Mouse (Mus musculus) stomach, embryonic 14.5 days (tissue): ENCODE measurements around the gene Clip4. TPM values are rescaled to one million over a fixed set of nuclear protein-coding genes. Genes with fewer than 3 reads are reported as not detected.

Experiments
- ATAC-seq: fragments of 200-750 bp; cut with Nextera tagmentation; 2 replicates; pipeline ENCODE4 v1.8.0; 2017; ENCODE audit warnings: low read depth, moderate TSS enrichment; ENCODE audit not compliant: insufficient number of reproducible peaks, insufficient read depth, low FRiP score
- H3K27ac ChIP-seq: fragments of 300-500 bp; sonication (generic); 2 replicates; pipeline ENCODE4 v1.5.1; 2014; ENCODE audit warnings: mild to moderate bottlenecking, low read length, moderate library complexity, mixed read lengths
- H3K27me3 ChIP-seq: fragments of 300-500 bp; sonication (generic); 2 replicates; pipeline ENCODE4 v1.6.1; 2014; ENCODE audit warnings: low read length, control low read depth, mixed read lengths; ENCODE audit not compliant: control insufficient read depth, insufficient read depth
- H3K36me3 ChIP-seq: fragments of 300-500 bp; sonication (generic); 2 replicates; pipeline ENCODE4 v1.6.1; 2014; ENCODE audit warnings: mild to moderate bottlenecking, control low read depth, low read length, moderate library complexity, mixed read lengths; ENCODE audit not compliant: control insufficient read depth, insufficient read depth
- H3K4me1 ChIP-seq: fragments of 300-500 bp; sonication (generic); 2 replicates; pipeline ENCODE4 v1.6.1; 2014; ENCODE audit warnings: low read length, control low read depth, mixed read lengths; ENCODE audit not compliant: control insufficient read depth, insufficient read depth
- H3K4me2 ChIP-seq: fragments of 300-500 bp; sonication (generic); replicated peaks from 2 replicates; pipeline ENCODE4 v1.6.1; 2014; ENCODE audit warnings: low read depth, low read length, control low read depth
- H3K4me3 ChIP-seq: fragments of 300-500 bp; sonication (generic); 2 replicates; pipeline ENCODE4 v1.5.1; 2014; ENCODE audit warnings: low read depth, low read length, control low read depth
- H3K9ac ChIP-seq: fragments of 300-500 bp; sonication (generic); replicated peaks from 2 replicates; pipeline ENCODE4 v1.6.1; 2014; ENCODE audit warnings: low read depth, mild to moderate bottlenecking, control low read depth, low read length, moderate library complexity, mixed read lengths
- H3K9me3 ChIP-seq: fragments of 300-500 bp; sonication (generic); 2 replicates; pipeline ENCODE4 v1.6.1; 2016; ENCODE audit warnings: low read depth, low read length, control low read depth; ENCODE audit not compliant: control insufficient read depth
- WGBS: fragments of 180-500 bp; shearing (Covaris S2); extraction: QIAGEN DNeasy Blood & Tissue Kit; methylation state at CpG from one replicate; pipeline ENCODE4 v1.1.7; 2014; 5-methylcytosine and 5-hydroxymethylcytosine counted together
- polyA plus RNA-seq: library from polyadenylated mRNA; unstranded; fragments of >200 nt; fragmentation: Nextera tagmentation; extraction: Ambion mirVana; gene quantifications from 2 replicates; pipeline ENCODE4 v1.2.1, GENCODE M21; 2014

The Clip4 gene
- polyA plus RNA-seq, 1 experiment from 2014 or later, result 7.5 TPM

DNA sequence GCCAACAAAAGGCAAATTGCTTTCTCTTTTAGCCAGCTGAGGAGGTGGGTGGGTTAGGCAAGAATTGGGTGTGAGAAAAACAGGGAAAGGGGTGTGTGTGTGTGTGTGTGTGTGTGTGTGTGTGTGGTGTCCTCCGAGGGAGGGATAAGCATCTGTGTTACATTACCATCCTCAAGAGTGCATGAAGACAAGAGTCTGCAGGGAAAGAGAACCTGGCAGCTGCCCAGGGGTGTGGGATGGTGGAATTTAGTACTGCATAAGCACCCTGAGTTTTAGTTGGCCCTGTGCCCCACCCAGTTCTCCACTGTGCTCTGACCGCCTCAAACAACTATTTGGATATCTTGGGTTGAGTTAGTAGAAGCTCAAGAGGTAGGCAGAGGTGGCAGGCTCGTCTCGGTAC lies 12.7 kb downstream of the Clip4 start:
- Histone ChIP-seq H3K4me1 (no peaks in the 10 kb centered on the region), H3K9ac (no peak overlapping the region), H3K27me3 (no peaks in the 10 kb centered on the region), H3K9me3 (0 out of 2 replicates have a peak, but pooled peaks cover 6% of the 10 kb centered on the region), H3K4me2 (no peak overlapping the region), H3K27ac (no peak overlapping the region), H3K36me3 (no peaks in the 10 kb centered on the region), H3K4me3 (no peak overlapping the region)
- WGBS, result 72% methylated on average over 4 of the region's 4 CpGs
- no peak for ATAC-seq

DNA sequence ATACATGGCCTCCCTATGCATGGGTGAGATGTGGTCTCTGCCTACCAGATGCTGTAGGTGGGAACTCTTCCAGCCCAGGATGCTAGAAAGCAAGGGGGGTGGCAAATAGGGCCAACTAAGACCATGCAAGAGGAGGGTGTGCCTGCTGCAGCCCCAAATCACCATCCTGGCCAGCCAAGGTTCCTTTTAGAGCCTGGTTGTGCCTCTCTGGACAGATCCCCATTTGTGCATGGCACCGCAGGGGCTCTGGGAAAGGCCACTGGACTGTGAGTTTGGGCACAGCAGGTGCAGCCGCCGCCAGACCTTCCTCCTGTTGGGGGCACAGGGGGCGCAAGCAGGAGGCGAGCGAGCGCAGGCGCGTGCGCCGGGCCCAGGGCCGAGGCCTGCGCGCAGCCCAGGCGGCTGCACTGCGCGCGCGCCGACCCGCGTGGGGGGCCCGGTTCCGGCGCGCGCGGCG lies 14.0 kb downstream of the Clip4 start:
- H3K27me3 ChIP-seq, result no peaks in the 10 kb centered on the region
- 0 out of 2 replicates have a peak, but pooled peaks cover 6% of the 10 kb centered on the region for H3K9me3 ChIP-seq
- H3K9ac ChIP-seq, result peak overlapping the region; percentile 56
- peak overlapping the region; percentile 59 for H3K4me3 ChIP-seq
- H3K27ac ChIP-seq, result no peak overlapping the region
- ATAC-seq, result peak; percentile 72
- H3K4me2 ChIP-seq, result peak overlapping the region; percentile 82
- no peaks in the 10 kb centered on the region for H3K36me3 ChIP-seq
- WGBS, result under 1% methylated on average over 26 of the region's 29 CpGs
- H3K4me1 ChIP-seq, result no peaks in the 10 kb centered on the region

DNA sequence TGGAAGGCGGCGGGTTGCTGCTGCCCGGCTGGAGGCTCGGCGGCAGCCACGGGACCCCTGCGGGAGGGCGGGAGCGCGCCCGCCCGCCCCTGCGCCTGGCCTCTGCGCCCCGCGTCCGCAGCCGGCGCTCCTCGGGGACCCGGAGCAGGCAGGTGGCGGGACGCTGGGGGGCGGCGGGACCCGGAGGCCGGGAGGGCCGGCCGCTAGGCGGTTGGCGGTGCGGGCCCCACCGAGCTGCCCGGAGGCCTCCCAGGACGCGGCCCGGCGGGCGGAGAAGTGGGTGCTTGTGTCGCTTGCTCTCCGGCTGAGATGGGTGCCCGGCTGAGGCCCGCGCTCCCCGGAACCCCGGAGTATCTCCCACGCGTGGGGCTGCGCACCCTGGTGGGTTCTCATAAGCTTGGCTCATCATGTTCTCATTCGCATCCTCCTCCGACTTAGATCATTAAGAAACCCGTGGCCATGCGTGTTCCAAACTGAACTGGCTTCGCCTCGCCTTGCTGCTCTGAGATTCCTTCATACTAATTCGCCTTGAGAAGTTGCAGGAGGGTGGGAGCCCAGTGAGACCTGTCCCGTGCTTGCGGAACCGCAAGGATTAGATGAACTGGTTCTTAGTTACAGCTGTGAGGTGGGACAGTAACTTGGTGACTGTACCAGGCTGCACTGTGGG lies 14.6 kb downstream of the Clip4 start:
- Histone ChIP-seq H3K27me3 (no peaks in the 10 kb centered on the region), H3K9ac (peak overlapping the region; percentile 56), H3K36me3 (no peaks in the 10 kb centered on the region), H3K27ac (no peak overlapping the region; the same call in 1 of the 2 replicates), H3K4me3 (peak overlapping the region; percentile 59), H3K9me3 (0 out of 2 replicates have a peak, but pooled peaks cover 6% of the 10 kb centered on the region), H3K4me2 (peak overlapping the region; percentile 82), H3K4me1 (no peaks in the 10 kb centered on the region)
- peak; percentile 66 for ATAC-seq
- under 1% methylated on average over 53 of the region's 59 CpGs for WGBS

DNA sequence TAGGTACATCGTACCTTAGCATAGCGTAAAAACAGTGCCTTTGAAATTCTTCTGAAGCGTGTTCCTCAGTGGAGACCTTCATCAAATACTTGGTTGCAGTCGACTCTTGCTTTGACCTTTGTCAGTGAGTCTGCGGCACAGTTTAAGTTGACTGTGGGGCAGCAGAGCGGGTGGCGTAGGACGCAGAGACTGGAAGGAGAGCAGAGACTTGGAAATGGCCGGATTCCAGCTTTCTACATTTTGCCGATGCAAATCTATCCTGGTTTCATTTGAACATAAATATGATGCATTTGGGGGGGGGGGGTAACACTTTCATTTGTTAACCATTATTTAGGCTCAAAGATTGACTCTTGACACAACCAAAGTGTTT lies 15.1 kb downstream of the Clip4 start:
- no peaks in the 10 kb centered on the region for H3K27me3 ChIP-seq
- H3K9me3 ChIP-seq, result 0 out of 2 replicates have a peak, but pooled peaks cover 4% of the 10 kb centered on the region
- no peaks in the 10 kb centered on the region for H3K4me1 ChIP-seq
- WGBS, result 5% methylated on average over 10 of the region's 10 CpGs
- H3K27ac ChIP-seq, result no peak overlapping the region
- peak; percentile 12; the same call in 1 of the 2 replicates for ATAC-seq
- peak overlapping the region; percentile 82 for H3K4me2 ChIP-seq
- peak overlapping the region; percentile 59 for H3K4me3 ChIP-seq
- no peaks in the 10 kb centered on the region for H3K36me3 ChIP-seq
- H3K9ac ChIP-seq, result peak overlapping the region; percentile 56; the same call in 1 of the 2 replicates

DNA sequence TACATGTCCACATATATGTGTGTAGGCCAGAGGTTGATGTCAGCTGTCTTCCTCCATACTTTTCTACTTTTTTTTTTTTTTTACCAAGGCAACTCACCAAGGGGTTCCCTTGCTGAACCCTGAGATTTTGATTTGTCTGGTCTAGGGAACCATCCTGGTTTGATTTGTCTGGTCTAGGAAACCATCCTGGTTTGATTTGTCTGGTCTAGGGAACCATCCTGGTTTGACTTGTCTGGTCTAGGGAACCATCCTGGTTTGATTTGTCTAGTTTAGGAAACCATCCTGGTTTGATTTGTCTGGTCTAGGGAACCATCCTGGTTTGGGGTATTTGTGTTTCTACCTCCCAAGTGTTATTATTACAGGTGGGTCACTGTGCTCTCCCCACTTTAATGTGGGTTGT lies 18.2 kb downstream of the Clip4 start:
- Histone ChIP-seq H3K4me2 (no peak overlapping the region), H3K4me1 (no peaks in the 10 kb centered on the region), H3K36me3 (no peaks in the 10 kb centered on the region), H3K9me3 (no peaks in the 10 kb centered on the region), H3K27ac (no peak overlapping the region), H3K9ac (no peak overlapping the region), H3K4me3 (no peak overlapping the region), H3K27me3 (no peaks in the 10 kb centered on the region)
- no peak for ATAC-seq

DNA sequence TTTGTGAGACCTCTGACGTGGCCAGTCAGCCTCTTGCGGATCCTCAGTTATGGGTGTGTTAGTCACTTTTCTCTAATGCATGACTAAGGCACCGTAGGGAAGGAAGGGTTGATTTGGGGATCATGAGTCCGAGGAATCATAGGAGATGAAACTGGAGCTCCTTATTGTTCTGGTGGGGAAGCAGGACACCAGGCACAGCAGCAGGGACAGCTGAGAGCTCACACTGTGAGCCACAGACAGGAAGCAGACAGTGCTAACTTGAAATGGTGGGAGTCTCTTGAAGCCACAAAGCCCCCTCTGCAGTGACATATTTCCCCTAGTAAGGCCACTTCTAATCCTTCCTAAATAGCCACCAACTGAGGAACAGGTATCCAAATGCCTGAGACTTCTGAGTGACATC lies 22.8 kb downstream of the Clip4 start:
- ATAC-seq, result no peak
- 83% methylated on average over 4 of the region's 4 CpGs for whole genome bisulfite sequencing
- Histone ChIP-seq H3K27me3 (no peaks in the 10 kb centered on the region), H3K4me1 (no peaks in the 10 kb centered on the region), H3K9ac (no peak overlapping the region), H3K27ac (no peak overlapping the region), H3K36me3 (no peaks in the 10 kb centered on the region; the same call in 1 of the 2 replicates), H3K9me3 (no peaks in the 10 kb centered on the region), H3K4me2 (no peak overlapping the region), H3K4me3 (no peak overlapping the region)

DNA sequence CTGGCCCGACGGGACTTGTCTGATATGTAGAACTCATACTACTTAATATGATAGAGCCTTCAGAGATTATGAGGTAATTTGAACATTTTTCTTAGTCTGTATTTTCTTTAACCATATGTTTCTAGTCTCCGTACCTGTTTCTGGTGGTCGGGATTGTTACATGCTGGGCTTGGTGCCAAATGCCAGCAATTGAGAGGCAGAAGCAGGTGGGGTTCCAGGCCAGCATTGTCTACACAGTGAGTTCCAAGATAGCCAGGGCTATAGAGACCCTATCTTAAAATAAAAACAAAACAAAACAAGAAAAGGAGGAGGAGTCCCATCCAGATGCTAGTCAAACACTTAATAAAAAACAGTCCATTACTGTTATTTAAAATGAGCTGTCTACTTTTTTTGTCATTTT lies 23.3 kb downstream of the Clip4 start:
- Histone ChIP-seq H3K4me1 (no peaks in the 10 kb centered on the region), H3K9ac (no peak overlapping the region)

DNA sequence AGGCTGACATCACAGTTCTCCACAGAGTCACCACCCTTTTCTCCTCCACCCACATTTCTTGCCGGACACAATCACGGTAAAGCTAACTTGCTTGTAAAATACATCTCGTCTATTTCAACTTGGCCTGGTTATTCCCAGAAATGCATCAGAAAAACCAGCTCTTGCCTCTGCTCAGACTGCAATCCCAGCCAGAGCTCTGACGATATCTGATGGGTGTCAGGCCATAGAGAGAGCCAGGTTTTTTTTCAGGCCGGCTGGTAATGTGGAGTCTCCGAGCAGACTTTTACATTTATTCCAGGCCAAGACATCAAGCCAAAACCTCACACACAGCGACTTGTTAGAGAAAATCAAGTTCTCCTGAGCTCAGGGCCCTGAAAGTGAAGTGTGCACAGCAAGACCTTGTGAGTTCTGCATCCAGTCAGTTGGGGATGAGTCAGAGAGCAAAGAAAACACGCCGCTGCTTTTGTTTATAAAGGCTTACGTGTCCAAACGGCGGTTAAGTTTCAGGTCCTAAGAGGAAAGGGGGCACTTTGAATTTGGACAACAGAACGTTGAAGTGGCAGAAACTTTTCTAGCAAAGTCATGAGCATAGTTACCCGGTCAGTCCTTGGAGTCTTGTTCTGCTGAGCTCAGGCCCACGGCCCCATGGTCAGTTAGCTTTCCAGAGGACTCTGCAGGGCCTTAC lies 27.4 kb downstream of the Clip4 start:
- Histone ChIP-seq H3K9ac (no peak overlapping the region), H3K4me3 (no peak overlapping the region), H3K27me3 (no peaks in the 10 kb centered on the region), H3K27ac (no peak overlapping the region), H3K9me3 (no peaks in the 10 kb centered on the region), H3K4me2 (no peak overlapping the region), H3K4me1 (no peaks in the 10 kb centered on the region), H3K36me3 (no peaks in the 10 kb centered on the region; the same call in 1 of the 2 replicates)
- ATAC-seq, result no peak
- WGBS, result 63% methylated on average over 15 of the region's 15 CpGs

More for the DNA sequence above, 23.3 kb downstream of the Clip4 start:
- no peaks in the 10 kb centered on the region; the same call in 1 of the 2 replicates for H3K36me3 ChIP-seq
- no peaks in the 10 kb centered on the region for H3K27me3 ChIP-seq
- ATAC-seq, result no peak
- H3K9me3 ChIP-seq, result no peaks in the 10 kb centered on the region
- H3K4me3 ChIP-seq, result no peak overlapping the region
- WGBS, result 78% methylated on average over 4 of the region's 4 CpGs
- H3K4me2 ChIP-seq, result no peak overlapping the region
- H3K27ac ChIP-seq, result no peak overlapping the region
